Mouse (Mus musculus) neural tube, embryonic 15.5 days (tissue): ENCODE measurements around the gene Pnmt. TPM values are rescaled to one million over a fixed set of nuclear protein-coding genes. Genes with fewer than 3 reads are reported as not detected.
A peak's percentile ranks its signal among the peaks of the same experiment; 100 is the strongest.

Source experiments
- ATAC-seq: fragments of 200-750 bp; cut with Nextera tagmentation; 2 replicates; pipeline ENCODE4 v1.8.0; 2017; ENCODE audit warnings: mild to moderate bottlenecking, moderate TSS enrichment, moderate library complexity; ENCODE audit not compliant: low FRiP score
- H3K27ac ChIP-seq: fragments of 300-500 bp; sonication (generic); replicated peaks from 2 replicates; pipeline ENCODE4 v1.5.1; 2015; ENCODE audit warnings: mild to moderate bottlenecking, inconsistent platforms
- H3K27me3 ChIP-seq: fragments of 300-500 bp; sonication (generic); replicated peaks from 2 replicates; pipeline ENCODE4 v1.6.1; 2015; ENCODE audit warnings: inconsistent platforms
- H3K36me3 ChIP-seq: fragments of 300-500 bp; sonication (generic); 2 replicates; pipeline ENCODE4 v1.6.1; 2015; ENCODE audit warnings: inconsistent platforms
- H3K4me1 ChIP-seq: fragments of 300-500 bp; sonication (generic); 2 replicates; pipeline ENCODE4 v1.6.1; 2015; ENCODE audit warnings: inconsistent platforms
- H3K4me2 ChIP-seq: fragments of 300-500 bp; sonication (generic); 2 replicates; pipeline ENCODE4 v1.6.1; 2015; ENCODE audit warnings: inconsistent platforms, mild to moderate bottlenecking, moderate library complexity
- H3K4me3 ChIP-seq: fragments of 300-500 bp; sonication (generic); replicated peaks from 2 replicates; pipeline ENCODE4 v1.5.1; 2015; ENCODE audit warnings: mild to moderate bottlenecking, inconsistent platforms
- H3K9ac ChIP-seq: fragments of 300-500 bp; sonication (generic); replicated peaks from 2 replicates; pipeline ENCODE4 v1.6.1; 2015; ENCODE audit warnings: mild to moderate bottlenecking, inconsistent platforms
- H3K9me3 ChIP-seq: fragments of 300-500 bp; sonication (generic); replicated peaks from 2 replicates; pipeline ENCODE4 v1.6.1; 2016; ENCODE audit warnings: inconsistent platforms
- WGBS: fragments of 180-500 bp; shearing (Covaris S2); methylation state at CpG from one replicate; pipeline ENCODE4 v1.1.7; 2015; ENCODE audit warnings: mixed read lengths; 5-methylcytosine and 5-hydroxymethylcytosine counted together
- polyA plus RNA-seq: library from polyadenylated mRNA; unstranded; fragments of >200 nt; fragmentation: Nextera tagmentation; extraction: Ambion mirVana; gene quantifications from 2 replicates; pipeline ENCODE4 v1.2.1, GENCODE M21; 2015

The Pnmt gene
- polyA plus RNA-seq, result 2.2 and 2.9 TPM in 2 replicates

GRCm38 (mm10) chr11:98385638-98386585 is at the start of gene Pnmt:
Gene Pnmt (plus strand): TSS chr11:98386450.
- Histone ChIP-seq H3K27me3 (peaks cover 57% of the 10 kb centered on the region), H3K4me1 (peaks cover 9% of the 10 kb centered on the region; the same call in 1 of the 2 replicates), H3K4me3 (no peak within 1 kb of the TSS), H3K9ac (no peak within 1 kb of the TSS; the same call in 1 of the 2 replicates), H3K36me3 (no peaks in the 10 kb centered on the region), H3K27ac (no peak within 1 kb of the TSS), H3K4me2 (peak within 1 kb of the TSS; percentile 35), H3K9me3 (no peaks in the 10 kb centered on the region)
- ATAC-seq, result no peak
- WGBS, result 61% methylated on average over 25 of the region's 25 CpGs

GRCm38 (mm10) chr11:98338507-98338961 is 47.7 kb upstream of the Pnmt start:
- peak overlapping the region; percentile 91 for H3K27ac ChIP-seq
- 2% methylated on average over 49 of the region's 57 CpGs for WGBS

GRCm38 (mm10) chr11:98339071-98339501 is 47.2 kb upstream of the Pnmt start:
- peak; percentile 45 for ATAC-seq
- Histone ChIP-seq H3K4me3 (peak overlapping the region; percentile 51), H3K27me3 (peaks cover 72% of the 10 kb centered on the region), H3K9ac (peak overlapping the region; percentile 70), H3K4me1 (peaks cover 51% of the 10 kb centered on the region), H3K27ac (peak overlapping the region; percentile 91), H3K4me2 (peak overlapping the region; percentile 97), H3K9me3 (no peaks in the 10 kb centered on the region), H3K36me3 (no peaks in the 10 kb centered on the region)
- WGBS, result under 1% methylated on average over 19 of the region's 19 CpGs

More at GRCm38 (mm10) chr11:98338507-98338961, 47.7 kb upstream of the Pnmt start:
- ATAC-seq, result peak; percentile 49
- Histone ChIP-seq H3K36me3 (no peaks in the 10 kb centered on the region), H3K4me1 (peaks cover 57% of the 10 kb centered on the region), H3K9ac (peak overlapping the region; percentile 70), H3K4me3 (peak overlapping the region; percentile 51), H3K4me2 (peak overlapping the region; percentile 97), H3K9me3 (no peaks in the 10 kb centered on the region), H3K27me3 (peaks cover 73% of the 10 kb centered on the region)

- H3K4me2 ChIP-seq, result peak overlapping the region; percentile 97
- no peak for ATAC-seq
- H3K4me1 ChIP-seq, result peaks cover 44% of the 10 kb centered on the region
- peak overlapping the region; percentile 91 for H3K27ac ChIP-seq
- no peaks in the 10 kb centered on the region for H3K9me3 ChIP-seq
- peak overlapping the region; percentile 51 for H3K4me3 ChIP-seq
- H3K27me3 ChIP-seq, result peaks cover 69% of the 10 kb centered on the region
- H3K9ac ChIP-seq, result 0 out of 2 replicates have a peak overlapping the region, but pooled peaks have one; percentile 70
- WGBS, result 6% methylated on average over 11 of the region's 11 CpGs
- no peaks in the 10 kb centered on the region for H3K36me3 ChIP-seq
Measured at GRCm38 (mm10) chr11:98339679-98340287, 46.5 kb upstream of the Pnmt start.

- Histone ChIP-seq H3K4me3 (no peak overlapping the region), H3K4me1 (peaks cover 43% of the 10 kb centered on the region), H3K4me2 (no peak overlapping the region), H3K36me3 (no peaks in the 10 kb centered on the region), H3K27me3 (peaks cover 68% of the 10 kb centered on the region), H3K27ac (no peak overlapping the region), H3K9me3 (no peaks in the 10 kb centered on the region), H3K9ac (no peak overlapping the region)
- whole genome bisulfite sequencing, result 7% methylated on average over 3 of the region's 4 CpGs
- no peak for ATAC-seq
Measured at GRCm38 (mm10) chr11:98340597-98340996, 45.7 kb upstream of the Pnmt start.

GRCm38 (mm10) chr11:98341174-98341573 is 45.1 kb upstream of the Pnmt start:
- Histone ChIP-seq H3K4me2 (no peak overlapping the region), H3K9ac (no peak overlapping the region), H3K27me3 (peaks cover 65% of the 10 kb centered on the region), H3K4me1 (peaks cover 43% of the 10 kb centered on the region), H3K9me3 (no peaks in the 10 kb centered on the region), H3K27ac (no peak overlapping the region), H3K36me3 (no peaks in the 10 kb centered on the region), H3K4me3 (no peak overlapping the region)
- ATAC-seq, result no peak
- 53% methylated on average over 4 of the region's 4 CpGs for WGBS

GRCm38 (mm10) chr11:98342000-98342945 is 44.0 kb upstream of the Pnmt start:
- Histone ChIP-seq H3K4me2 (peak overlapping the region; percentile 61), H3K36me3 (no peaks in the 10 kb centered on the region), H3K27me3 (peaks cover 65% of the 10 kb centered on the region), H3K4me1 (peaks cover 43% of the 10 kb centered on the region), H3K27ac (peak overlapping the region; percentile 65), H3K9ac (no peak overlapping the region), H3K4me3 (peak overlapping the region; percentile 34), H3K9me3 (no peaks in the 10 kb centered on the region)
- 2% methylated on average over 29 of the region's 29 CpGs for WGBS
- 0 out of 2 replicates have a peak, but pooled peaks have one; percentile 11 for ATAC-seq

- Histone ChIP-seq H3K4me3 (peak overlapping the region; percentile 17; the same call in 1 of the 2 replicates), H3K9ac (no peak overlapping the region)
- WGBS, result 1% methylated on average over 14 of the region's 14 CpGs
Measured at GRCm38 (mm10) chr11:98345253-98345652, 41.0 kb upstream of the Pnmt start.

GRCm38 (mm10) chr11:98346168-98346567 is 40.1 kb upstream of the Pnmt start:
- Histone ChIP-seq H3K36me3 (no peaks in the 10 kb centered on the region), H3K27me3 (peaks cover 80% of the 10 kb centered on the region), H3K9me3 (no peaks in the 10 kb centered on the region), H3K9ac (no peak overlapping the region), H3K4me3 (no peak overlapping the region), H3K27ac (no peak overlapping the region), H3K4me1 (peaks cover 37% of the 10 kb centered on the region), H3K4me2 (no peak overlapping the region)
- ATAC-seq, result no peak
- 13% methylated on average over 9 of the region's 9 CpGs for WGBS

More at GRCm38 (mm10) chr11:98345253-98345652, 41.0 kb upstream of the Pnmt start:
- no peak overlapping the region for H3K27ac ChIP-seq
- no peaks in the 10 kb centered on the region for H3K9me3 ChIP-seq
- H3K4me2 ChIP-seq, result peak overlapping the region; percentile 43
- no peaks in the 10 kb centered on the region for H3K36me3 ChIP-seq
- peaks cover 76% of the 10 kb centered on the region for H3K27me3 ChIP-seq
- peaks cover 41% of the 10 kb centered on the region for H3K4me1 ChIP-seq
- no peak for ATAC-seq

GRCm38 (mm10) chr11:98347385-98348082 is 38.7 kb upstream of the Pnmt start:
- Histone ChIP-seq H3K27ac (no peak overlapping the region), H3K4me1 (peaks cover 29% of the 10 kb centered on the region), H3K9me3 (no peaks in the 10 kb centered on the region), H3K27me3 (peaks cover 81% of the 10 kb centered on the region), H3K4me2 (peak overlapping the region; percentile 80), H3K36me3 (no peaks in the 10 kb centered on the region), H3K4me3 (no peak overlapping the region), H3K9ac (no peak overlapping the region)
- WGBS, result 3% methylated on average over 10 of the region's 12 CpGs
- ATAC-seq, result no peak
